Mouse (Mus musculus) c-Kit-positive CD71-positive TER-119-negative erythroid progenitor cells, embryonic 14.5 days (primary cell): ENCODE measurements around the gene Gm42517.

ENCODE experiments used
- DNase-seq: peaks from one replicate; pipeline ENCODE4 v3.0.0-alpha.2; 2013; ENCODE audit warnings: low read depth

The Gm42517 gene

DNA sequence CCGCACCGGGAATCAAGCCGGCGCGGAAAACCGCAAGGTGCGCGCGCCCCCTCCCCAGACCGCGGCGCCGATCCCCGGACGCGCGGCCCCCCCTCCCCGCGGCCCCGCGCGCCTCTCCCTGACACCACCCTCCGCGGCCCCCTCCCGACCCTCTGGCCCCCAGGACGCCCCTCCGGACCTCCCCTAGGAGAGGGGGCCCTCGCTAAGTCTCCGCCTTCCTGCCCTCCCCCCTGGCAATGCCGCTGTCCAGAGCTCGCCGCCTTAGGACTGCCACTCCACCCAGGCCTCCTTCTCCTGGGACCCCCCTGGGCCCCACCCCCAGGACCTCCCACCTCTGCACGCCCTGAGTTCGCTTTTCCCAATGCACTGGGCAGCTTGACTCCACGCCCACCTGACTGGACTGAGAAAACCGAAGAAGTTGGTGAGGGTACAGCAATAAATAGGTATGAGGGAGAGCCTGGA is at the start of gene Gm42517:
Gene Gm42517 (minus strand): TSS at position 52 of the 462 bp plus-strand sequence.
- DNase-seq: no peak

DNA sequence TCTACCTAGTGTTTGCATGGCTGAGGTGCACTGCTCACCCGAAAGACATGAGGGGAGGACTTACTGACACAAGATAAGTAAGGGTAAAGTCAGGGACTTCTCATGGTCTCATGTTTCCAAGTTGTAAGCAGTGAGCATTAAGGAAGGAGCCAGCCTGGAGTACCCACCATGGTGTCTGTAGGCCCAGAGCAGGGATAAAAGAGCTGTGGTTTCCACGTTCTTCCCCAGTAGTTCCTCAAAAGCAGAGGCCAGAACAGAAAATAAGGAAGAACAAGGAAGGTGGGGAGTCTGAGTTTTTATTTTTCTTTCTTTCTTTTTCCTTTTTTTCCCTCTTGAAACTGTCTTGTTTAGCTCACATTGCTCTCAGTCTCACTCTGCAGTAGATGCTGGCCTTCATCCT is 47.0 kb upstream of the Gm42517 start:
- DNase-seq: no peak

DNA sequence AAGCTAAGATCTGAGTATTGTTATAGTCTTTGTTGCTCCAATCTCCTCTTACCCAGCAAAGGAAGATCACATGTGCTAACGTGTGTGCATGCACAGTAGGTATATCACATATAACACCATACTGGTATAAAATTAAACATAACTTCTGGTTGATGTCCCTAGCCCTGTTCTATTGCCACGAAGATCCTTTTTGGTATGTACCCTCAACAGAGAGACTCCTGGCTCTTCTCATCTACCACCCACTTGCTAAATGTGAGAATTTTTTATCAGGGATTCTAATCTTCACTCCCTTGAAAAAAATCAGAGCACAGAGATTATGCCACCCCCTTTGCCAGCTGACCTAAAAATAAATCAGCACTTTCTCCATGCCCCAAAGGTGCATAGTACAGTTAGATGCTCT is 39.3 kb upstream of the Gm42517 start:
- no peak for DNase-seq

DNA sequence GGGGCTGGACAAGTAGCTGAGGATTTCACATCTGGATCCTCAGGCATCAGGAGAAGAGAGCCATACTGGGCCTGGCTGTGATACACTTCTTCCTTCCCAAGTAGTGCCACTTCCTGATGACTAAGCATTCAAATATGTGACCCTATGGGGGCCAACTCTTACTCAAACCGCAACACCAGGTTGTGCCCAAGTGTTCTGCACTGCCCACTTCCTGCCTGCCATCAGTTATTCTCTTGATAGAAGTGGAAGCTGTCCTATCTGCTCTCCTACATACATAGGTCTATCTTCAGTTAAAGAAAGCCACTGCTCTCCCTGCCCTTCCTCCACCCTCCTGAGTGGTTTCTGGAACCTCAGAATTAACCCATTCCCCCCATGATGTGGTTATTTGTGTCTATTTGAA is 37.7 kb upstream of the Gm42517 start:
- no peak for DNase-seq

DNA sequence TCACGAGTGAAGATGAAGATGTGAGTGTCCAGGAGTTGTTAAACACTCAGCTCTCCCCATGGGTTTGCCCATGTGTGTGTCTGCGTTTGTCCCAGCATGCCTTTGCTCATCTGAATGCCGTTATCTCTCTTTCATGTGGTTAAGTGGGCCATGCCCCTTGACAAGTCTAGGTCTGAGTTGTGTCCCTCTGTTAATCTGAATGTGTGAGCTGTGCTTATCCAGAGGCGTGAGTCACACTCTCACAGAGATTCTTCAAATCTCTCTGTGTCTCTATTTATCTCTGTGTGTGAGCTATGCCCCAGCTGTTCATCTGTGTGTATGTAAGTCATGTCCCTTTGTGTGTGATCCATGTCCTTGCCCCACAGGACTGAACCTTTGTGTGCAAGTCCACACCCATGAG is 35.7 kb upstream of the Gm42517 start:
- no peak for DNase-seq

DNA sequence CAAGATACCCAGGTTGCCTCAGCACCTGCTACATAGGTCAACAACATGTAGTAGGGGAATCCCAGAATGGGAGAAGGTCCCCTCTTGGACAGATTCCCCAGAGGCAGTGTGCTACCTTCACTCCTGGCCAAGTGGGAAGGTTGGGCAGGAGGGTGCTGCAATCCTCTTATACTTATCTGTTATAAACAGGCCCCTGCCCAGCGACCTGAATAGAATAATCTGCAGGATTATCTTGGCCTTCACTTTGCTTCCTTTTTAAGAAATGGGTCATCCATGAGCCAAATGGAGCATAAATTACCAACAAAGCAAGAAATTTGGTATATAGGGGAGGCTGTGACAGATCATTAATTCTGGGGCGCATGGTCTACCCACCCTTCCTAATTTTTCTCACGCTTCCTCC is 22.0 kb upstream of the Gm42517 start:
- no peak for DNase-seq

DNA sequence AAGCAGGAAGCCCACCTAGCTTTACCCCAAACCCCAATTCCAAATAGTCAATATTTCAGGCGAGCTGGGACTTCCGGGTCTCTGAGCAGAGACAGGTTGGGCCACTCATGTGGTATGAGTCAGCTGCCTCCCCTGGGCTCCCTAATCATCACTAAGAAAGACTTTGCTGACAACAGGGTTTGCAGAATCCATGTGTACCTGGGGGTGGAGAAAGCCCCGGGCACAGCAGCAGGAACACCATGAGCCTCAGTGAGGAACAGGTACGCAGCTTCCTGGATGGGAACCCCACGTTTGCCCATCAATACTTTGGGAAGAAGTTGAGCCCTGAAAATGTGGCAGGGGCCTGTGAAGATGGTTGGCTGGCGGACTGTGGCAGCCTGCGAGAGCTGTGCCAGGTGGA is 20.5 kb upstream of the Gm42517 start, which contains the start of gene Pde6b:
Gene Pde6b (plus strand): TSS at position 191 of the 400 bp plus-strand sequence.
- DNase-seq: no peak

DNA sequence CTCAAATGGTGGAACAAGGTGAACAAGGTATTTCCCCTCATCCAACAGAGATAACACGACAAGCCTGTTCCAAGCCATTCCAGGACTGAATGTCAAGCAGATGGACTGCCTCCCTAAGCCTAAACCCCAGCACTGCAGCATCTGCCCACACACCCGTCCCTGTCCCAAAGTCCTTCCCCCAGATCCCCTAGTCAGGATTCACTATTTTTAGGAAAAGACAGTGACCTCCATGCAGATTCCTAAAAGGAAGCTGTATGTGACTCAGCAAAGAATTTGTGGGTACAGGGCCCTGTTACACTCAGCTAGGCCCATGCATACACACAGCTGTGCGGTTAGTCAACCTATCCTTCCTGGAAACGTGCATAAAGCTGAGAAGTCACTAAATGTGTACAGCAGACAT is 18.7 kb upstream of the Gm42517 start:
- no peak for DNase-seq

DNA sequence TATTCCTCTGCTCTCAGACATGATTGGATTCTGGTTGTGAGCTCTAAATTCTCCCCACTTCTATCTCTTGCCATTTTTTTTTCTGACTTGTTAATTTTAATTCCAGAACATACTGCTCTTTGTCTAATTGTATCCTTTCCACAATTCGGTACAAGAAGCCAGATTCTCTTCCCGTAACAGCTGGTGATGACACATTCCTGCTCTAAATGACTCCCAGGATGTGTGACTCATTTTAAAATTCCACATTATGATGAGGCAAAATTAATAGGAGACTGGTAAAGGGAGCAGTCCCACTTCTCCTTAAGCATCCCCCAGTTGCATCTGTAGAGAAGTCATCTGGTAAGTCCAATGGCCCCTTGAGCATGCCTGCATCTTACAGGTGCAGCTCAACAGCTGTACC is 17.9 kb upstream of the Gm42517 start:
- no peak for DNase-seq

DNA sequence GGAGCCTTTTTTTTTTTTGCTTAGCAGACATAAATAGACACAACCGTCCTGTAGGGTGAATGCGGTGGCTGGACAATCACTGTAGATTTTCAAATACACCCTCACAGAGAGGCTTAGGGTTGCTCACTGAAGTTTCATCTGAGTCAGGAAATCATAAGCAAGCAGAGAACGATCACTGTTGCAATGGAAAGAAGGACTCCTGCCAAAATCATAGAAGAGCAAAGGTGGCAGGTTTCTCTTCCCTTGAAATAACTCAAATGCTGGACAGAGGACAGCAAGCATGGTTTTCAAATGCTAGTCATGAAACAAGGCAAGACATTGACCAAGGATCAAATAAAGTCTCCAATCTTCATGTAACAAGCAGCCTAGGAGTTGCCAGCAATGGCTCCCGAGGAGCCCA is 10.6 kb upstream of the Gm42517 start:
- no peak for DNase-seq

DNA sequence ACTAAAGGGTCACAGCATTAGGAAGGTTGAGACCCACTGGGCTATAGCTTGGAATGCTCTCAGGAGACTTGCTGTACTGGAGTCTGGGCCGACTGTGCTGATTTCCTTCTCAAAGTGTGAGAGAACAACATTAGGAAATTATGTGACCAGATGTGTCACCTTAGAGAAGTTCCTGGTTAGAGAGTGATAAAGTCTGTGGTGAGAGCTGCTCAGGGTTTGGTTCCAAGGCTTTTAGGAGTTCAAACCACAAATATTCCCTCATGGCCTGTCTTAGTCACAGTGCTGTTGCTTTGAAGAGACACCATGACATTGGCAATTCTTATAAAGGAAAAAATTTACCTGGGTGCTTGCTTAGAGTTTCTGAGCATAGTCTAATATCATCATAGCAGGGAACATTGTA is 8.3 kb upstream of the Gm42517 start:
- DNase-seq: no peak

DNA sequence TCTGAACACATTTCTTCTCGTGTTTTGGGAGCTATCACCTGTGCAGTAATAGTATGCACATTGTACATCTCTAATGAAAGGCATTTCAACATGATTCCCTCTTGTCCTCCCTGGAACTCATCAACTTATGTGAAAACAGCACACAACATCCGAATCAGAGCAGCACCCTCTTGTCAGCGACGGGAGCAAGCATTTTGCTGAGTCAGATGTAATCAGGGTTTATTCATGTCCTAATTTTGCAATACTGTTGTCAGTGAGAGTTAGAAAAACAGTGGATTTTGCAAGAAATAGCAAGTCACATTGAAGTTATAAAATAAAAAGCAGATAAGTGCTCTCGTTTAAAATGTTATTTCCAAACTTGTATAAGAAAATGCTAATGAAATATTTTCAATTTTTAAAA is 6.4 kb upstream of the Gm42517 start:
- DNase-seq: no peak

DNA sequence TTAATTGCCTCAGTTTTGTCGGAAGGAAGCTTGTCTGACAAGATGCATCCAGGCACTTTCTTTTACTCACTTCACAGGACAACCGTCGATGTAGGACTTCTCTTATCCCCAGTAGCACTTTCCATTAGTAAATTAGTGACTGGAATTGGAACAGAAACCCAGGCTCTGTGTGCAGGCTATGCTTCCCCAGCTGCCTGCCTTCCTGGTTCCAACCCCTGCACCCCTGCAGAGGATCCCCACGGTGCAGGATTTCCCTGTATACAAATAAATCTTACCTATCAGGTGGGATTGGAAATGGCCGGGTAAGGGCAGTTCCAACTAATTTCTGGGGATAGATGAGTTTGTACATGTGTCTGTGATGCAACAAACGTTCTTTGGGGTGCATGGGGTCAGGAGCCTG is 2.2 kb upstream of the Gm42517 start:
- no peak for DNase-seq

DNA sequence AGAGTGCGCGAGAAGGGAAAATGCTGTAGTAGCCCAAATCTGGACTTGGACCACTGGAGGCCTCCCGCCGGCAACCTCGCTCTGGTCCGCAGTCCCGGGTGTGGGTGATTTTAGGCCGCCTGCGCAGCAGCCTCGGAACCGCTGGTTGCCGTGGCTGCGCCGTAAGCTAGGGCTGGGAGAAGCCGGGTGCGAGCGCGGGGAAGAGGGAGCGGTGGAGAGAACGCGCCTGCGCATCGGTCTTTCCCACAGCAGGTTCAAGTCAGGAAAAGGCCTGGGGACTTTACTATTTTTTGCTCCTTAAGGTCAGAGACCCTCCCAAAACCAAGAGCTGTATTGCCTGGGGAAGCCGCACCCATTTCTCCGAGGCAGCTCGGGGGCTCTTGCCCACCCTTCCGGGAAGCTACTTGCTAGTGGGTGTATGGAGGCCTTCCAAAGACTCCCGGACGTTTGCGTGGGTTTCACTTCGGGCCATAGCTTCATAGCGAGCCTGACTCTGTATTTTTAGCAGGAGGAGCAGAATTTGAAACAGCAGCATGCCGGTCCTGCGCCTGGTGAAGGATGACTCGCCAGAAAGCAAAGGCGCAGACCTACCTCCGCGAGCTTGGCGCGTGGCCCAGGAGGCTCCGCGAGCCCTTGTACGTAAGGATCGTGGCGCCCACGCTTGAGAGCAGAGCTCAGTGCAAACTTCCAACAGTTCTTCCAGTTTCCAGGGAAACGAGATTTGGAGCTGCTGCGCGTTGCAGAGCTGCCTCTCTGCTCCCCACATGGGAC is 1.3 kb upstream of the Gm42517 start:
- DNase-seq: no peak

DNA sequence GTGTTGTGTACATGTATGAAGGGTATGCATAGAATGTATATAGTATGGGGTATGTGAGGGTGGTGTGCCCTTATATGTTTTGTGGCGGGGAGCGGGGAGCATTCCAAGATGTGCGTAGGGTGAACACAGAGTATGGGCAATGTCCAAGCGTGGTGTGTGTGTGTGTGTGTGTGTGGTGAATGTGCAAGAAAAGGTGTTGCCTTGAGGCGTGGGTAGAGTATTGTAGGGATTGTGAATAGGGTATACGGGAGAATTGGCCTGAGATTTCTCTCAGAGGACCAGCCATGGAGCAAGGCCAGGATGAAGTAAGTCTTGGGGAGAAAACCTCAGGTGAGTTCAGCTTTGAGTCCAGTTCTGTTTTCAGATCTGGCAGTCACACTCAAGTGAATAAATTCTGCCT is 724 bp upstream of the Gm42517 start:
- DNase-seq: no peak

DNA sequence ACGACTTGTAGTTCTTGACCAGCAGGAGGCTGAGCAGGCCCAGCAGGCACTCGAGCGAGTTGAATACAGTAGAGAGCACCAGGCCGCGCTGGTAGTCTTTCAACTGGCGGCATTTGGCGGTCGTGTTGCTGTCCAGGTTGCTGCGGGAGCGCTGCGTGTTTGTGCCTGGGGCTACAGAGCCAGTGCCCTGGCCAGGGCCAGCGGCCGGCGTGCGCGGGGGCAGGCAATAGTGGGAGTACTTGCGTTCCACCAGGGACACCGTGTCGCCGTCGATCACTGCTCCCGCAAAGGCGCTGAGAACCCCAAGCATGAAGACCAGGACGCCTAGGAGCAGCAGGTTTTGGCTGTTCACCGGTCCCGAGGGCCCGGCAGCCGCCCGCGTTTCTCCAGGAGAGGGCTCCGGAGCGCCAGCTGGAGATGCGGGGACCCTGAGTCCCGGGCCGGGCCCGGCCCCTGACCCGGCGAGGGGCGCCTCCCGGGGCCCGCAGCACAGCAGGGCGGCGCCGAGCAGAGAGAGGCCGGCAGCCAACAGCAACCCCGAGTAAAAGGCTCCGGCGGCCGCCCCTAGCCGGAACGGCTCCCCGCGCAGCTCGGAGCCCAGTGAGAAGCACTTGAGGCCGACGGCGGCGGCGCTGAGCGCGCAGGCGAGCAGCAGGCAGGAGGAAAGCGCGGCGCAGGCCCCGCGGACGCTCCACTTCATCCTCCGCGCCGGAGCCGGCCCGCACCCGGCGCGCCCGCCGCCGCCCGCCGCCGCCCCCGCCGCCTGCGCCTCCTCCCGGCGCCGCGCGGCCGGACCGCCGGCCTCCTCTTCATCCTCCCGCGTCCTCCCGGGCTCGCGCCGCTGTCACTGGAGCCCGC is 509 bp downstream of the Gm42517 start:
- DNase-seq: no peak

DNA sequence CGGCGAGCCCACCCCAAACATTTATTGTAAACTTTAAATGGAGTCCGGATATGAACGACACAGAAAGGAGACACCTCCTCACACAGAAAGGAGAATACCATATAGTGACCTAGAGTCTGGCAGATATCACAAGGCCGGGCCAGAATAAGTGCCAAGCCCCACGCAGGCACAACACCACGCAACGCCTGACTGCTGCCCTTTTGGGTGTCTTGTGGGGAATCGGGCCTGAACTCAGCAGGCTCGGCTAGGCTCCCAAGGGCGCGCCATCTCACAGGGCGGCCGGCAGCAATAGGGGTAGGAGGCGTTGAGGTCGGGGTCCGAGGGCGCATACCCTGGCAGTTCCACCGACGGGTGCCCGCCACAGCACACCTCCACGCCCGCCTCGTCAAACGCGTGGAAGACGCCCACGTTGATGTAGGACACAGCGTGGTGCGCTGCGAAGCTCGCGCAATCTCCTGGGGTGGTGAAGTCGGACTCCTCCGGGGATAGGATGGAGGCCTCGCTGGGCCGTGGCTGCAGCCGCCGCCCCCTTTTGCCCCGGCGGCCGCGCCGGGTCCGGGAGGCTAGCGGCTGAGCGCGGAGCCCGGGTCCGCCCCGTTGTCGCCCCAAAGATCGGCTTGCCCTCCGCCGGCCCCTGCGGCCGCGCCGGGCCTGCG is 1.3 kb downstream of the Gm42517 start:
- no peak for DNase-seq

DNA sequence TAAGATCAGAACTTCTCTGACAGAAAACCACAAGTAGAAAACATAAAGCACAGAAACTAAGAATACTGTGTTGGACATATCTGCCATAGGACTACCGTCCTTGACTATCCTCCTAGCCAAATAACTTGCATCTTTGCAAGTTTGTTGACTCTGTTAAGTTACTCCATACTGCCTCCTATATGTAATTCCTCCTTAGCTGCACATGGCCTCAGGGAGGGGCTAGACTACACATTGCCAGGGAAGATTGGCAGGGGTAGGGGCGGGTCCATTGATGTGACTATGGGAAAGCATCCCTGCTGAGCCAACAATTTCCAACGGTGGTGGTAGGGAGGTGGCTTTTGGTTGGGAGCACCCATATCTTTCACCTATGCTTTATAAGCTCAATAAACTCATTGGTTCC is 5.4 kb downstream of the Gm42517 start:
- DNase-seq: no peak

DNA sequence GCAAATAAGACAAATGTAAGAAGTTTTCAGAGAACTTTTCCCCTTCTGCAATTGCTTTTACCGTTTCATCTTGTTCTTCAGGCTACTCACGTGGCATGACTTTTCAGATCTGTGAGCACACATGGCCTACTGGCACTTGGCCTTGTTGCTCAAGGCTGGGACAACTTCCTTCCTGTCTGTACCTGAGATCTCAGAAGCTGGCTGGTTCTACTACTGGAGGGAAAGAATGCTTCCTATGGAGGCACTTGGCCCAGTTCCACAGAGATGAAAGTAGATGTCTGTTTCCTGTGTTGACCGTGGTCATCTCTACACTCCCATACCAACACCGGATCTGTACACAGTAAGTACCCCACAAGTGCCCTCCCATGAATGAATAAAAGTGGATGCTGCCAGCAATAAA is 7.5 kb downstream of the Gm42517 start:
- DNase-seq: no peak

DNA sequence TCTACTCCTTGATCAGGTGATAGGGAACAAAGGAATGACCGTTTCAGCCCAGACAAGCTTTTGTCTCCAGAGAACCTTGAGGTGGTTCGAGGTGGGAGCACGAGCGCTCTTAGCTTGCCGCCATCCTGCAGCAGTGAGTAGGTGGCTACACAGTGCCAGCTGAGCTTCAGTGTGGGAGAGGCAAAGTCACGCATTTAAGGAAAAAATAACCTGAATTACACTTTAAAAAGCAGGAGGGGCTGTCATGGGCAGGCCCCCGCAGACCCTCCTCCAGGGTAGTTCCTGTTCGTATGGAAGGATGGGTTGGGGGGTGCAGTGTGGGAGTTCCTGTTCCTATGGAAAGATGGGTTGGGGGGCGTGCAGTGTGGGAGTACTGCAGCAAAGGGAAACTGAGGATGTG is 8.2 kb downstream of the Gm42517 start:
- no peak for DNase-seq

DNA sequence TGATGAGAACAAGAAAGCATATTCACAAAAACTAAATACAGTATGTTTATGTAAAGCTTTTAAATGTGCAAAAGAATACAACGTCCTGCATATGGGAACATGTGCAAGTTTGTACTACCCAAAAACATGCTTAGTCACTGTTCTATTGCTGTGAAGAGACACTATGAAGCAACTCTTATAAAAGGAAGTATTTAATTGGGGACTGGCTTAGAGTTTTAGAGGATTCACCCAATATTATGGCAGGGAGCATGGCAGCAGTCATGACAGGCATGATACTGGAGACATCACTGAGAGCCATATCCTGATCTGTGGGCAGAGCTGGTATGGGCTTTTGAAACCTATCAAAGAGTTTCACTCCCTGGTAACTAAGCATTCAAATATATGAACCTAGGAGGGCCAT is 9.9 kb downstream of the Gm42517 start:
- DNase-seq: no peak

DNA sequence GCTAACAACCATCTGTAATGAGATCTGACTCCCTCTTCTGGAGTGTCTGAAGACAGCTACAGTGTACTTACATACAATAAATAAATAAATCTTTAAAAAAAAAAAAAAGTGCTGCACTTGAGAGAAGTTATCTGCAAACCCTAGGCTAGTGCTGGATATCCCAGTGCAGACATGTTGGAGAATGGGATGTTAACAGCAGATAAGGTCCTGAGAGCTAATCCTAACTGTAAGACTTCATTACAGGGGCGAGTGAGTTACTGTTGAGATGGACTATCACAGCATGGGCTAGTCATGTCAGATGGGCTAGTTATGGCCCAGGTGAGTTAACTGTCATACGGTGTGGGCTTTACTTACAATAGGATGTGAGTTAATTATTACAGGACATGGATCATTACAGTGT is 13.7 kb downstream of the Gm42517 start:
- no peak for DNase-seq
